Mouse (Mus musculus) adrenal gland, postnatal 4 days (tissue): Measurements from ENCODE around the gene Nxph2. TPM values are rescaled to one million over a fixed set of nuclear protein-coding genes. Genes with fewer than 3 reads are reported as not detected.
"Not testable (repeated sequence)": the region's sequence is repeated elsewhere in the genome, so short reads cannot be mapped to it uniquely, and the experiment has no call there.

Experiments used
- DNase-seq, 2 experiments: peaks; one replicate each; pipeline ENCODE4 v3.0.0; 2021 to 2022; ENCODE audit warnings: low spot score in 2 of 2, mixed read lengths in 2 of 2
- long read RNA-seq, 2 experiments: library from polyadenylated mRNA; stranded (forward); transcript quantifications; one replicate each; pipeline ENCODE4 v2.0.0; 2021
- total RNA-seq, 2 experiments: library from RNA; stranded (reverse); gene quantifications; 2 replicates each; pipeline ENCODE4 v1.2.3; 2021

The Nxph2 gene
- total RNA-seq, result under 1 TPM; 0.11 TPM
- long read RNA-seq, experiment 1, result 0 reads
- long read RNA-seq, experiment 2, result 0 reads

DNA sequence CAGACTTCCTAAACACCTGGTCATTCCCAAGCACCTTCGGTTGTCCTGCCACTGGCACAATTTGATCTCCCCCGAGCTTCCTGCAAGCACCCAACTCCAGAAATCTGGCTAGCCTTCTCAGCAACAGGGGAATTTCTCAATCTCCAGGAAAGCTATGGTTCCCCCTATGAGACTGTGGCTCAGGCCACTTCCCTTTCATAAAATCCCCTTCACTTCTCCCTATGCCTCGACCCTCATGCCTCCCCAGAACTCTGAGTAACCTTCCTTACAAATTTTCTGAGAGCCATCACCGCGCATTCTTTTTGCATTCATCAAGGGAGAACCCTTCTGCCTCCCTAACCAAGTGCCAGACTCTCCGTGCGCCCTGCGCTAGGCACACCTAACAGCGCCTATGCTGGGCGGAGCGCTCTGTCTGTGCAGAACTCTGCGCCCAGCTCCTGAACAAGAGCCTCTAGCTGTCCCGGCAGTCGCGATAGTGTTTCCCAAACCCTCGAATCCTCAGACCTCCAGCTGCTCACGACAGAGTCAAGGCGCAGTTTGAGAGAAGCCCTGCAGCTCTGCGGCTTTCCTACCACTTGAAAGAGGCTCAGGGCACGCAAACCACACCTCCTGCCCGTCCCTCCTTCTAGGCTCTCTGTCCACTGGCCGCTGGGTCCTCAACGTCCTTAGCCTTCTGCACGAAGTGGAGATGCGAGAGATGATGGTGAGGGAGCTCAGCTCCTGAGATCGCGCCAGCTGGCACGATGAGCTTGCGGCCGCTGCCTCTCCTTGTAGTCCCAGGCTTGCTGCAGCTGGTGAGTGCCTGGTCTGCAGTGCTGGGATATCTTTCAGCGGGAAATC, at the start of gene Nxph2:
Gene Nxph2, plus strand, starts transcription at position 501 of the 840 bp plus-strand sequence.
- DNase-seq, result no peak

DNA sequence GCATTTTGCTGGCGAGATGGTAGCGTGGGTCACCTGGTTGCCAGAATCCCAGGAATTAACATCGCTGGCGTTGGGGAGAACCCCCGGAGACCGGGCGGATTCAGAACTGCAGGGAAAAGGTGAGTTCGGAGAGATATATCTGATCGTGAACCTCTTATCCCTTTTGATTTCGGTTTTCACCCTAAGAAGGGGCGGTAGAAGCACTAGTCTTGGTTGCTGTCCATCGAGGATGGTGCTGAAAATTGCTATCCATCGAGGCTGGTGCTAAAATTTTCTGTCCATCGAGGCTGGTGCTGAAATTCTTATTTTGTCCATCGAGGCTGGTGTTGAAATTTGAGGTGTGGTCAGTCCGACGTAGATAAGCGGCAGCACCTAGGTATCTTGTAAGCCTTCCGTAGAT, 30.1 kb upstream of the Nxph2 start:
- DNase-seq, result not testable (repeated sequence)

DNA sequence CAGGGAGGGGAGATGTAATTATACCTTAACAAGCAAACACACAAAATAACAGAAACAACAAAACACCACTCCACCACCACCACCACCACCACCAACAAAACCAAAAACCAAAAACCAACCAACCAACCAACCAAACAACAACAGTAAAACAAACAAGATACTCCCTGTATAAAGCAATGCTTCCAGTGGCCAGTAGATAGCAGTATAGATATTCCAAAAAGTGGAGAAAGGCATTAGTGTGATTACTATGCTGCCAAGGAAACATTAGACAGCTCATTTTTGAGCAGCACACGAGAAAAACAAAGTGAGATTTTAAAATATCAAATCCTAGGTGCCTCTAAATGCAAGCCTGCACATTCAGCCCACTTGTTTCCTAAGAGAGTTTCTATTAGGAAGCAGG, 6.2 kb upstream of the Nxph2 start:
- DNase-seq, result no peak

Other genes with a start within 250 kb of the Nxph2 start
- gene Mastl, start 165.2 kb upstream of the Nxph2 start, total RNA-seq, result 1 to 10 TPM; 8.4 to 8.9 TPM
- 100 to 1,000 TPM; 119 to 122 TPM for gene Yme1l1, start 164.9 kb upstream of the Nxph2 start, total RNA-seq
- under 1 TPM in 1 of 2 experiments, not detected in 1; 0.25 TPM for gene 4931423N10Rik, start 113.8 kb upstream of the Nxph2 start, total RNA-seq